Mouse (Mus musculus) left cerebral cortex, adult 6 months (tissue): Measurements from ENCODE around the gene Pkmyt1. TPM values are rescaled to one million over a fixed set of nuclear protein-coding genes. Genes with fewer than 3 reads are reported as not detected.

ENCODE experiments used
- long read RNA-seq, 2 experiments: library from polyadenylated mRNA; unstranded; transcript quantifications; one replicate each; pipeline ENCODE4 v2.0.0; 2019 to 2020
- polyA plus RNA-seq: library from polyadenylated mRNA; unstranded; fragments of <200 nt; fragmentation: Nextera tagmentation; gene quantifications from 2 replicates; pipeline ENCODE4 v1.2.3, GENCODE M21; 2021

The Pkmyt1 gene
- polyA plus RNA-seq, result 1.8 and 4.4 TPM in 2 replicates
- long read RNA-seq, experiment 1, transcript Pkmyt1-201 (8 exons, 2,040 nt), result major isoform, 16 of 21 reads
- long read RNA-seq, experiment 1, partial matches to known transcripts, result 1 of 21 reads
- long read RNA-seq, experiment 1, other reads (novel, unspliced or antisense), result 3 of 21 reads
- long read RNA-seq, experiment 2, partial matches to known transcripts, result 0 of 12 reads
- long read RNA-seq, experiment 2, other reads (novel, unspliced or antisense), result 12 of 12 reads

DNA sequence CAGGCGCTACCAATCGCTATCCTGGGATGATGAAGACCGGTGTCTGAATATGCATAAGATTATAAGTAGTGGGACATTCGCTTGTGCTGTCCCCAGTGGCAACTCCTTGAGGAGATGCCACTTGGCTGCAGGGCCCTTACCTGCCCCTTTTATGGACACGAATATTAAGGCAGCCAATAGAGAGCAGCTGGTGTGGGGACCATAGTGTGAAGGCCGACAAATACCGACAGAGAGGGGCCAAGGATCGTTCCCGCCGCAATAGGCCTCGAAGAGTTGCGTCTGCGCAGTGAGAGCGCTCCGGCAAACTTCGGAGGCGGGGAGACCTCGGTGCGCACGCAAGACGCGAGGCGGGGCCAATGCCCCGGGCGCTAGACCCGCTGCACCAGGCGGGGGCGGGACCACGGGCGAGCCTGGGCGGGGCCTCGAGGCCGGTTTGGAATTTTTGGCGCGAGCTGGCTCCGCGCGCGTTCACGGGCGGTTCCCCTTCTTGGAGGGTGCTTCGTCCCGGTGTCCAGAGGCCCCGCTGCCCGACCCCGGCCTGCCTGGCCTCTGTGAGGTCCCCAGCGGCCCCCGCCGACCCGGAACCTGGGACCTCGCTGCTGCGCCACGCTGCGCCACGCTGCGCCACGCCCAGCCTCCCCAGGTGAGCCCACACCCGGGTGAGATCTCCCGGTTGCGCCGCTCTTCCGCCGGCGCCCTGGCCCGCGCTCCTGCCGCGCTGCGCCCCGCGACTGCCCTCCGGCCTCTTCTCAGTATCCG, at the start of gene Pkmyt1:
TSS of gene Pkmyt1 (plus strand) at position 338 of the 759 bp plus-strand sequence.

GRCm38 (mm10) chr17:23677236-23677679, 48.9 kb upstream of the Pkmyt1 start, which contains the start of gene Tnfrsf12a:
Tnfrsf12a (minus strand) TSS chr17:23677468.

GRCm38 (mm10) chr17:23679127-23679835, 46.9 kb upstream of the Pkmyt1 start, which contains the start of gene Cldn6:
Cldn6 (plus strand) TSS chr17:23679249.

GRCm38 (mm10) chr17:23683856-23684672, 42.1 kb upstream of the Pkmyt1 start, which contains the start of gene Cldn9:
Cldn9 (minus strand) TSS chr17:23684026.

DNA sequence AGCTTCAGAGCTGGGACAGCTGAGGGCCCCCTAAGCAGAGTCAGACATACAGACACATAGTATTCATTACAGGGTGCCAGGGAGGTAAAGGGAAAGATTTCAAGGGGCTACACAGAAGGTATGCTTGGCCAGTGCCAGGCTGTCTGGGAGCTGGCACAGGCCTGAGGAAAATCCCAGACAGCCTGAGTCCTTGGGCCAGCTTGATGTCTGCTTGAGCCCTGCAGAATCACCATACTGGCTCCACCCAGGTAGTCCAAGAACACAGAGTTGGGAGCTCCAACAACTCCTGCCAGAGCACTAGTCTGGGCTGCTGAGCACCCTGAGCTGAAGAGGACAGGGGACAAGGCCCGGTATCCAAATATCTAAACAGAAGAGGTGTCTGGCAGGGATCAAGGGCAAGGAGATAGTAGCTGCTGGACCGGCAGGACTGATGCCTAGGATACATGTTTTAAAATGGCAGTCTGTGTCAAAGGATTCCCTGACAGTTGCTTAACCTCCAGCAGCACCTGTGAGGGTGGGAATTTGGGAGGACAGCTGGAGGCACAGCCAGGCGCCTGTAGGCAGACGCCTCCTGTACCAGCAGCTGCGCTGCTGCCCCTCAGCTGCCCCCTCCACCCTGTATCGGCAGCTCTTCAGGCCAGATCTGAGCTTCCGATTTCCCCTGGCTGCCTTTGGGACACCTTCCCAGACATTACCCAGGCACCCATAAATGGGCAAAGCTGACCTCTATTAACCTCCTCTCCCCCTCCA, 3.6 kb upstream of the Pkmyt1 start, which contains the start of gene 1520401A03Rik:
TSS of gene 1520401A03Rik (minus strand) at position 408 of the 750 bp plus-strand sequence.

DNA sequence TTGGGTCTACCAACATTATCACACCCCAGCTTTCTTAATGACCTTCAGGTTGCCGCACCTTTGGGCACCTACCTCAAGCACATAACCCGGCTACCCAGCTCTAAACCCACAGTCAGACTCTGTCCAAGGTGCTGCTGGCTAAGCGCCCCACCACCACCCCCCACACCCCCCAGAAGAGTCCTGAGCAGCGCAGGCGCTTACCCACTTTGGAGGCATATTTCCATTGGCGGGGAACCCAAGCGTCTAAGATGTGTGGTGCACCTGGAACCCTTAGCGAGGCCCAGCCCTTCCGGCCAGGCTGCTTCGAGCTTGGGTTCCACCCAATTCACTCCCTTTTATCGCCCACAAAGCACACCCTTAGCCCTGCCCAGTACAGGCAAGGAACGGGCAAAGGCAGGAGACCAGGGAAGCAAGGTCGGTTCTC, 14.5 kb downstream of the Pkmyt1 start, which contains the start of gene Paqr4:
TSS of gene Paqr4 (minus strand) at position 270 of the 424 bp plus-strand sequence.

GRCm38 (mm10) chr17:23745301-23746251, 19.4 kb downstream of the Pkmyt1 start, which contains the start of gene Kremen2:
Kremen2 (minus strand) TSS chr17:23745833.

GRCm38 (mm10) chr17:23771284-23772218, 45.4 kb downstream of the Pkmyt1 start, which contains the start of gene Flywch1:
Flywch1 (minus strand) TSS chr17:23771602.

GRCm38 (mm10) chr17:23785561-23786471, 59.7 kb downstream of the Pkmyt1 start, which contains the start of gene Flywch2:
Flywch2 (minus strand) TSS chr17:23786081.

Other genes with a start within 250 kb of the Pkmyt1 start
- not detected in 2 replicates for gene Vmn2r117, start 246.6 kb upstream of the Pkmyt1 start, polyA plus RNA-seq
- gene Zfp213, start 162.1 kb upstream of the Pkmyt1 start, polyA plus RNA-seq, result 7.5 and 9.3 TPM in 2 replicates
- 14.4 TPM in 2 replicates for gene Zfp13, start 126.8 kb upstream of the Pkmyt1 start, polyA plus RNA-seq
- 0.06 TPM in 1 of 2 replicates, not detected in the other for gene Zscan10, start 125.5 kb upstream of the Pkmyt1 start, polyA plus RNA-seq
- gene Mmp25, start 81.1 kb upstream of the Pkmyt1 start, polyA plus RNA-seq, result 0.03 and 0.06 TPM in 2 replicates
- not detected in 2 replicates for gene Bicdl2, start 65.8 kb upstream of the Pkmyt1 start, polyA plus RNA-seq
- 212 and 288 TPM in 2 replicates for gene Hcfc1r1, start 52.7 kb upstream of the Pkmyt1 start, polyA plus RNA-seq
- gene Thoc6, start 52.5 kb upstream of the Pkmyt1 start, polyA plus RNA-seq, result 6.0 and 8.1 TPM in 2 replicates
- 8.0 and 11.9 TPM in 2 replicates for gene Tnfrsf12a, start 48.9 kb upstream of the Pkmyt1 start, polyA plus RNA-seq
- not detected in 2 replicates for gene Cldn6, start 47.1 kb upstream of the Pkmyt1 start, polyA plus RNA-seq
- gene Cldn9, start 42.3 kb upstream of the Pkmyt1 start, polyA plus RNA-seq, result not detected in 2 replicates
- not detected in 2 replicates for gene 1520401A03Rik, start 3.6 kb upstream of the Pkmyt1 start, polyA plus RNA-seq
- 121 and 122 TPM in 2 replicates for gene Paqr4, start 14.5 kb downstream of the Pkmyt1 start, polyA plus RNA-seq
- 1.5 and 2.2 TPM in 2 replicates for gene Kremen2, start 19.5 kb downstream of the Pkmyt1 start, polyA plus RNA-seq
- gene Flywch1, start 45.3 kb downstream of the Pkmyt1 start, polyA plus RNA-seq, result 294 and 331 TPM in 2 replicates
- gene Flywch2, start 59.7 kb downstream of the Pkmyt1 start, polyA plus RNA-seq, result 28.8 and 29.4 TPM in 2 replicates
- 120 and 290 TPM in 2 replicates for gene Srrm2, start 64.2 kb downstream of the Pkmyt1 start, polyA plus RNA-seq
- gene Elob, start 102.8 kb downstream of the Pkmyt1 start, polyA plus RNA-seq, result 1,419 and 1,447 TPM in 2 replicates
- not detected in 2 replicates for gene Prss33, start 109.7 kb downstream of the Pkmyt1 start, polyA plus RNA-seq
- not detected in 2 replicates for gene Prss32, start 117.5 kb downstream of the Pkmyt1 start, polyA plus RNA-seq
- 0.11 and 0.18 TPM in 2 replicates for gene Prss41, start 117.8 kb downstream of the Pkmyt1 start, polyA plus RNA-seq
- gene Prss21, start 141.7 kb downstream of the Pkmyt1 start, polyA plus RNA-seq, result not detected in 2 replicates
- not detected in 2 replicates for gene Dcpp1, start 154.5 kb downstream of the Pkmyt1 start, polyA plus RNA-seq
- gene Dcpp2, start 154.5 kb downstream of the Pkmyt1 start, polyA plus RNA-seq, result not detected in 2 replicates
- not detected in 2 replicates for gene Dcpp3, start 191.1 kb downstream of the Pkmyt1 start, polyA plus RNA-seq
- not detected in 2 replicates for gene Sbp, start 215.3 kb downstream of the Pkmyt1 start, polyA plus RNA-seq
- gene Sbpl, start 228.9 kb downstream of the Pkmyt1 start, polyA plus RNA-seq, result not detected in 2 replicates